Mouse (Mus musculus) layer of hippocampus, adult 9-11 months (tissue): ENCODE measurements at regions not wholly inside any gene's neighbourhood (a gene's known extent, or its start where the extent isn't known, plus 50 kb on each side); places are given as distances from the start of the nearest gene placed in this dataset.

Source experiments
- DNase-seq: peaks from one replicate; pipeline ENCODE4 v3.0.0; 2022

DNA sequence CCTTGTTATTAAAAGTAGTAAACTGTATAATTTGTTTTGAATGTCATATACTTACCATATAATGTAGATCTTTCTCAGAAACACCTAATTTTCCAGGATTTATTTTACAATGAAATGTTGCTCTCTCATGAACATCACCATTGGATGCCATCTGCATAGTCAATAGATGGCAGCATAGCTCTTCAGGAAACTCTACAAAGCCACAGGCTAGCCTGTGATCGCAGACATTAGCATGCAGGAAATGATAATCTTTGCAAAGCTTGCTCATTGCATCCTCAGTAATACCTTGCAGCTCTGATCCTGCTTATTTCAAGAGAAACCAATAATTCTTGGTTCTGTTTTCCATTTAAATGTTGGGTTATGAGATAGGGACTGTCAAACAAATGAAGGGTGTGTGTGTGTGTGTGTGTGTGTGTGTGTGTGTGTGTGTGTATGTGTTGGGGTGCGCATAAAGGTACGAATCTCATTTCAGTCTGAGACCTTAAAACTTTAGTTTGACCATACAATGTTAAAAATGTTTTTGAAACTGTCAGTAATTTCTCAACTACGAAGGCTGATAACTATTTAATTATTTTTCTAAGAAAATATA lies 1595.1 kb upstream of the Pcdh10 start:
- peak; percentile 6 for DNase-seq

DNA sequence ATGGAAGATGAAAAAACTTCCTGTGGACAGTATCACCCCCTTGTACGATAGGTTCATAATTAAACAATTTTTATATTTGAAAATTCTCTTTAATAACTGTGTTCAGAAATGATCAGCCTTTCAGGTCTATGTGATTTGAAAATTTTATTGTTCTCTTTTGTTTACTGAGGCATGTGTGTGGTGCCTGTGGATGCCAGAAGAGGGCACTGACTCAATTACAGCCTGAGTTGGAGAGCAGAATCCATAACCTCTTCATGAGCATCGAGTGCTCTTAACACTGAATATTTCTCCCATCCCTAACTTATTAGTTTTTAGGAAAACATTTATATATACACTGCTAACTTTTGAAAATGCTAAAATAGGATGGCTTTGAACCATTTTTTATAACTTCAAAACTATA lies 1594.0 kb upstream of the Pcdh10 start:
- DNase-seq = no peak
